Mouse (Mus musculus): ENCODE measurements around the gene Ephb2.

The Ephb2 gene

DNA sequence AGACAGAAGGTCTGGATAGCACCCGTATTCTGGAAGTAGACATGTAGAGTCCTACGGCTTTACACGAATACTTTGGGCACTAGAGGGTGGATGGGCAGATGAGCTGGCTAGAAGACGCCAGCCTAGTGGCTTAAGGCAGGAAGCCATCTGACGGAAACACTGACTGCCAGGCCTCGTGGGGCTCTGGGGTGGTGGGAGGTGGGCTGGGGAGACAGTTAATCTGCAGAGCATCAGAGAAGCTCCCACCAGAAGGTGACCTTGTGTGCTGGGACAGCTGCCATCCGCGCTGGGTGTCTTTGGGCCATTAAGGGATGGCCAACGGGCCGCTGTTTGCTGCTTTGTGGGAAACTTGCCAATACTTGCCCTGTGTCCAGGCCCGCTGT lies 183.3 kb downstream of the Ephb2 start:
- no peak for DNase-seq (ENCODE audit: low read depth, low spot score)

GRCm38 (mm10) chr4:136651882-136652527 lies 183.8 kb downstream of the Ephb2 start:
- no peak for DNase-seq (ENCODE audit: low read depth, low spot score)

GRCm38 (mm10) chr4:136651357-136651811 lies 184.4 kb downstream of the Ephb2 start:
- peak; percentile 54 for DNase-seq (ENCODE audit: low read depth, low spot score)

DNA sequence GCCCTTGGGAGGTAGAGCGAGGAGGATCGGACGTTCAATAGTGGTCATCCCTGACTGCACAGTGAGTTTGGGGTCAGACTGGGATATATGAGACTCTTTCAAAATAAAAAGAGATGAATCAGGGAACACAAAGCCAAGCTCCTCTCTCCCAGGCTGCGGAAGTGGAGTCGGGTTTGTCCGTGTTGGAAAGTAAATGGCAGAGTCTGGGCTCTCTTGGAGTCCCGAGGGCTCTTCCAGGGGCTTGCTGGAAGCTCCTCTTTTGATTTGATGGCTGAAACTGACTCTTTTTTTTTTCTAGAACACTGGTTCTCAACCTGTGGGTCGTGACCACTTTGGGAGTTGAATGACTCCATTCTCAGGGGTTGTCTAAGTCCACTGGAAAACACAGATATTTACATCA lies 185.5 kb downstream of the Ephb2 start:
- peak; percentile 52 for DNase-seq (ENCODE audit: low read depth, low spot score)

- DNase-seq (ENCODE audit: low read depth, low spot score) = peak; percentile 82
Measured at GRCm38 (mm10) chr4:136649480-136650196, 186.2 kb downstream of the Ephb2 start.

DNA sequence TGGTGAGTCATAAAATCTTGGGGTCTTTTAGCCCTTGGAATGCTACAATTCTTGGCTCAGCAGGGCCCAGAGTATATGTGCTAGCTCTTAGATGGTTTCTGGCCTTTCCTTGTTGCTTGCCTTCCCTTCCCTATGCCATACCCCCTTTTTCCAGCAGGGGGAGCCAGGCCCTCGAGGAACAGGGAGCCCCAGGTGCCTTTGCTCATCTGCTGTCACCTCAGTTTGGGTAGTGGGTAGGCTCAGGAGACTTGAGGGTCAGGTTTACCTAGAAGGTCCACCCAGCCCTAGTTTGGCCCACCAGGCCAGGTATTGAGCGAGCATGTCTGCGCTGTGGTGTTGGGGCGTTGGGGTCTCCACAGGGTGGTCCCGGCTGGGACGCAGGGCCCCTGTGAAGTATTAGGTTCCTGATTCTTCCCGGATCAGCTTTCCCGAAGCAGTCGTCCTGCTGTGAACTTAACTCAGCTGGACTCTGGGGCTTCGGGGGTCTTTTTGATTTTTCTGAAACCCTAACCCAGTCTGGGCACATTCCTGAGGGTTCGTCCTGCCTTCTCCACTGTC lies 186.8 kb downstream of the Ephb2 start:
- peak; percentile 85 for DNase-seq (ENCODE audit: low read depth, low spot score)

DNA sequence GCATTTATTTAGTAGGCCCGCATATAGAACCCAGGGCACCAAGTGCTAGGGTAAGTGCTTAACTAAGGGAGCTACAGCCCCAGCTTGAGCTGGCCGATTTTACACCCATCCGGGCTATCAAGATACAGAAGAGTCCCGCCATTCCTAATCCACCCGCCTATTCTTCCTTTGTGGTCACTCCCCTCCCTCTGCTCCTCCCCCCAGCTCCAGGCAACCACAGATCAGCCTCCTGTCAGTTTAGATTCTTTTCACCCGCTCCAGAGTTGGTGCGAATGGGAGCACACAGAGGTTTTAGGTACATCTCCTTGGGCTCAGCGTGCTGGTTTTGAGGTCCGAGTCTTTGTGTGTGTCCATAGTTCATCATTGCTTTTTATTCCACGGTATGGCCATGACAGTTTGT lies 196.9 kb downstream of the Ephb2 start:
- DNase-seq (ENCODE audit: low read depth, low spot score) = no peak

GRCm38 (mm10) chr4:136638230-136638750 lies 197.5 kb downstream of the Ephb2 start:
- no peak for DNase-seq (ENCODE audit: low read depth, low spot score)

DNA sequence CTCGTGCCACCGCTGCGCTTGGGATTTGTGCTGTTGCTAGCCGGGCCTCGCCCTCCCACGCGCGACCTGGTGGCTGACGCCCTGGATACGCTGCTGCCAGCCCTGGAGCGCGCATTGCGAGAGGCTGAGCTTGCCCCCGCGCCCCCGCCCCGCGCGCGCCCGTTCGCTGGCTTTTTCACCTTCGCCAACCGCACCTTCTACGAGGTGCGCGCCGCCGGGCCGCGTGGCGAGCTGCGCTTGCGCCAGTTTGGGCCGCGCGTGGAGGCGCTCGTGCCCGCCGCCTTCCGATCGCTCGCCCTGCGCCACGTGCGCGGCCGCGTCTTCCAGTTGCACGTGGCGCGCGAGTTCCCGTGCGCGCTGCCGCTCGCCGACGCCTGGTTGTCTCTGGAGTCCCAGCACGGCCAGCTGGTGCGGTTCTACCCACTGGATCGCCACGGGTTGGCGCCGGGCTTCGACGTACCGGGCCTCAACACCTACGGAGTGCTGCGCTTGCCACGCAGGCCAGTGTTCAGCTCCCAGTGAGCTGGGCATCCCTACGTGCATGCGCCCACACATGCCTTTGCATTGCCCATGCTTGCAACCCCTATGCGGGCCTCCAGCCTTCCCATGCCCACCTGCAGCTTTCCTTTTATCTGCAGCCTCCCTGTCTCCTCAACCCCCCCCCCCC lies 198.1 kb downstream of the Ephb2 start:
- DNase-seq (ENCODE audit: low read depth, low spot score) = no peak

- DNase-seq (ENCODE audit: low read depth, low spot score) = no peak
Measured at GRCm38 (mm10) chr4:136636983-136637562, 198.7 kb downstream of the Ephb2 start.

- DNase-seq (ENCODE audit: low read depth, low spot score) = no peak
Measured at GRCm38 (mm10) chr4:136636511-136636910, 199.3 kb downstream of the Ephb2 start.

GRCm38 (mm10) chr4:136635995-136636394 lies 199.8 kb downstream of the Ephb2 start:
- no peak for DNase-seq (ENCODE audit: low read depth, low spot score)

- no peak for DNase-seq (ENCODE audit: low read depth, low spot score)
Measured at GRCm38 (mm10) chr4:136631237-136631994, 204.4 kb downstream of the Ephb2 start.

- DNase-seq (ENCODE audit: low read depth, low spot score) = no peak
Measured at GRCm38 (mm10) chr4:136626590-136626989, 209.2 kb downstream of the Ephb2 start.

DNA sequence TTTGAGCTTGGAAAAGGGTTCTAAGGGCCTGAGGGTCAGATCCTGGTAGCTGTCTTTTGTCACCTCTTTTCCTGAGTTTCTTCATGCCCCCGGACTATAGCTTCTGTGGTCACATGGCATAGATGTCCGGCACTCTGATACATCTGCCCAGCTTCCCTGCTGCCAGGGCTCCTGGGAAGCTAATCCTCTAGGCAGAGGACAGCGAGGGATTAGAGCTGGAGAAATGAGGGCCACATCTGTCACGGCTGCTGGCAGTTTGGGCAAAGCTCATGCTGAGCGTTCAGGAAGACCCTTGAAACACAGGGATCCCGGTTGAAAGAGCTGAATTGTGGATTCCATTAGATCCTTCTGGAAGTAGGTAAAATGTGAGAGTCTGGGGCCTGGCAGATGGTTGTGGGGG lies 213.4 kb downstream of the Ephb2 start, which contains the start of gene Lactbl1:
Lactbl1 (plus strand) TSS at position 234 of the 400 bp plus-strand sequence.
- no peak for DNase-seq (ENCODE audit: low read depth, low spot score)

- DNase-seq (ENCODE audit: low read depth, low spot score) = no peak
Measured at GRCm38 (mm10) chr4:136621956-136622355, 213.8 kb downstream of the Ephb2 start.

- peak; percentile 83 for DNase-seq (ENCODE audit: low read depth, low spot score)
Measured at GRCm38 (mm10) chr4:136621336-136621735, 214.5 kb downstream of the Ephb2 start.

- no peak for DNase-seq (ENCODE audit: low read depth, low spot score)
Measured at GRCm38 (mm10) chr4:136613657-136614056, 222.1 kb downstream of the Ephb2 start.

DNA sequence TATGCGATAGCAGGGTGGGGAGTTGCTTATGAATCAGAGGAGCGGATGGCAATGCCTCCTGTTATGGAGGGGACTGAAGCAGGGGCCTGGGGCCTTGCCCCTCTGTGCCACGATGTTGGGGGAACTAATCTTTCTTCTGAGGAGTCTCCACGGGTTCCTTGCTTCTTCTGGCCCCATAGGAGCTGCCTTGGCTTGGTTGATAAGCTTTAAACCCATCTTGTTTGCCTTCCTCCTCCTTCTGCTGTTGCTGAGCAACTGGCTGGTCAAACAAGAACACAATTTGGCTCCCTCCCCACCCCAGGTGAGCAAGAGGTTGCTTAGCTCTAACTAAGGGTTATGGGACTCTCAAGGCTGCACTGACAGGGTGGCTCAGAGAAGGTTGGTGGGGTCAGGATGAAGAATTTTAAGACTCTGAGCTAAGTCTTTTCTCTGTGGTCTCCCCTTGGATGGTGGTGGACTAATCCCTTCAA lies 225.4 kb downstream of the Ephb2 start, which contains the start of gene Tex46:
Tex46 (plus strand) TSS at position 51 of the 470 bp plus-strand sequence.
- DNase-seq (ENCODE audit: low read depth, low spot score) = no peak

GRCm38 (mm10) chr4:136605756-136606485 lies 229.9 kb downstream of the Ephb2 start:
- no peak for DNase-seq (ENCODE audit: low read depth, low spot score)
